Mouse (Mus musculus): ENCODE measurements around the gene Ift74. TPM values are rescaled to one million over a fixed set of nuclear protein-coding genes. Genes with fewer than 3 reads are reported as not detected.
"Not testable (repeated sequence)": the region's sequence is repeated elsewhere in the genome, so short reads cannot be mapped to it uniquely, and the experiment has no call there.

The Ift74 gene
- 10 to 100 TPM in 1 of 2 experiments, 1 to 10 TPM in 1; 9.7 to 10.6 TPM for total RNA-seq (2021)

DNA sequence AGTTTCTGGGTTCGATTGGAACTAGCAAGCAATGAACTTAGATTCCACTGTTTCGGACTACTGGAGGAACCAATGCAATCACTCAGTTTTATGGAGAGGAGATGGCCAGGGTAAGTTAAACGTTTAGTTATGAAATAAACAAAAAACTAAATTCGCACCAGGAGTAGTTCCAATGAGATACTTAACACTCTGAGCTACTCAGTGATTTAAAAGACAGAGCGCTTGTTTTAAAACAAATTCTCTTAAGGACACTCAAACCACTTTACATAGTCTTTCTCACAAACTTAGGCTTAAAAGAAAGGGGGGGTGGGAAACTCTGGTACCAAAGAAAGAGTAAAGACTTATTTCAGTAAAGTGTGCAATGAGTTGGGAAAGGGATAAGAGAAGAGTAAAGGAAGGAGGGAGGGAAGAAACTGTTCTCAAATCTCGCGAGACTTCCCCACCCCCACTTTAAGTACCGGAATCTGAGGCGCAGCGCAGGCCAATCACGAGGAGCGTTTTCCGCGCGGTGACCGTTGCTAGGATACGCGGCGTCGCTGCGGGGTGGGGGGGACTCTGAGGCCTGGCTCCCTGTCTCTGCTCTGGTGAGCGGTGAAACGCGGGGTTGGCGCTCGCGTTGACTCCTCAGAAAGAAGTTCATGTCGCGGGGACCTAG is at the start of gene Ift74:
Gene Ift74 (plus strand): TSS at position 520 of the 655 bp plus-strand sequence.
- peak; percentile 95 for DNase-seq

DNA sequence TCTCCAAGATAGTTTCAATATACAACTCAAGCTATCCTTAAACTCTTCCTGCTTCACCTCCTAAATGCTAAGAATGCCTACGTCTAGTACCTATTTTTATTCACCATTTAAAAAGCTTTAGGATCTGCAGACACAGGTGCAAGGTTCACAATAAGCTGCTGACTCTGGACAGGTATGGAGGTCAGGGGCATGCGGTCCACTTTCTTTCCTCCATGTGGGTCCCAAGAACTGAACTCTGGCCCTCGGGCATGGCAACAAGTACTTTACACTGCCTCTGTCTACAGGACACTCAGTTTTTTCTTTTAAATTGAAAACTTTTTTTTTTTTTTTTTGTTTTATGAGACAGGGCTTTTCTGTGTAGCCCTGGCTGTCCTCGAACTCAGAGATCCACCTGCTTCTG is 41.6 kb upstream of the Ift74 start:
- no peak for DNase-seq

DNA sequence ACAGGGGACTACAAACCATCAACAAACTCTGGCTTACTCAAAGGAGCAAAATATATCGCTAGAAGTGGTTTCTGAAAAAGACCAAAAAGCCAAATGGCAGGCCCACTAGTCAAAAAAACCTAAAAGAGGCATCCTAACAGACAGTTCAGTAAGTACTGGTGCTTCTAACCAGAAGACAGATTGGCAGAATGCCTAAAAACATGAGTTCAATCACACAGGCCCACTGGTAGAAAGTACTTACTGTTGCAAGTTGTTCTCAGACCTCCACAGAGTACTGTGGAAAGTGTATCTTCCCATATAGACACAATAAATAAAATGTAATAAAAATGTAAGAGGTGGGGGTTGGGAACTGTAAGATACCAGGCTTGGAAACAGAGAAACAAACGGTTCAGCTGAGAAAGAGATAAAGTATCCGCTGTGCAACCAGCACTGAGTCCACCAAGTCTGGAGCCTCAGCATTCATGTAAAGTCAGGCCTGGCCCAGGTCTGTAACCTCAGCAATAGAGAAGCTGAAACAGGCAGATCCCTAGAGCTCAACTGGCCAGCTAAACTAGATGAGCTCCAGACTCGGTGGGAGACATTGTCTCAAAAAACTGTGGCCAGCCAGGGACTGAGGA is 22.4 kb upstream of the Ift74 start:
- DNase-seq, result no peak

DNA sequence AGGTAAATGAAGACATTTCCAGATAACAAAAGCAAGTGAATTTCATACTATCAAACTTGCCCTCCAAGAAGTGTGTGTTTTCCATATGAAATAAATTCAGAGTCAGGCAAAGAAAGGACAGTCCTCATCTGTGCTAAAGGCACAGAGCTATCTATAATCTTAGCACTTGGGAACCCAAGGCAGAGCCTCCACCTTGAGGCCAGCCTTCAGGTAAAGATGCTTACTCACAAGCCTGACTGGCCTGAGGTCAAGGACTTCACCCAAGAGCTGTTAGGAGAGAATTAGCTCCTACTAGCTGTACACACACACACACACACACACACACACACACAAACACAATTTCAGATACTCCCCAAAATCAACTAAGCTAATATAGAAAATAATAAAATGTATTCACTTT is 21.6 kb upstream of the Ift74 start:
- DNase-seq, result no peak

DNA sequence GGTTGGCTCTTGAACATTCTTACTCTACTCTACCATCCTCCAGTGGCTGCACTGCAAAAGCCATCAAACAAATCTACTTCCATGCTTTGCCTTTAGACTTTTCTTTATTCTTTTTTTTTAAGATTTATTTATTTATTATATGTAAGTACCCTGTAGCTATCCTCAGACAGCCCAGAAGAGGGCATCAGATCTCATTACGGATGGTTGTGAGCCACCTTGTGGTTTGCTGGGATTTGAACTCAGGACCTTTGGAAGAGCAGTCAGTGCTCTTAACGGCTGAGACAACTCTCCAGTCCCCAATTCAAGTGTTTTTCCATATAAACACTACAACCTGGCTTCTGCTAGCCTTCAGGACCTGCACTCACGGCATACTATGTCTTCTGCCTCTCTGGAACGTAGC is 12.9 kb upstream of the Ift74 start:
- DNase-seq, result no peak

DNA sequence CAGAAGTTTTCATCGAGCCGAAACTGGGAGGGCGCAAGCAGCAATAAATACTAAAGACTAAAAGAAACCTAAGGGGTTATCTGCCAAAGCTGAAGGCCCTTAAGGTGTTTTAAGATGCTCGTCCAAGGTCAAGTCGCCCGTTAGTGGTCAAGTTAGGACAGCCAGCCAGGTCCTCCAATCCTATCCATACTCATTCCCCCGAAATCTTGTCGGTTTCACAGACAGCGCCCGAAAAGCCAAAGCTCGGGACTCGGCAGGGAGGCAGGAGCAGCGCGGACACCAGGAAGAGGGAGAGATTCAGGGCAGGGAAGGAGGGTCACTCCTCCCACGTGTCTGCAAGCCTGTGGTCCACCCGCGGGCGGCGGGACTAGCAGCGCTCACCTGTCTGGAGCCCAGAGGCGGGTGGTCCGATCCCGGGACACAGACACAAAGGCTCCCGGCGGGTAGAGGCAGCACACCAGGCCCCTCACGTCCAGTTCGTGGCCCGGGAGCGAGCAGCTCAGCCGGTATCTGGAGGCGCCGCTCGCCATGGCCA is 11.7 kb upstream of the Ift74 start:
- no peak for DNase-seq

DNA sequence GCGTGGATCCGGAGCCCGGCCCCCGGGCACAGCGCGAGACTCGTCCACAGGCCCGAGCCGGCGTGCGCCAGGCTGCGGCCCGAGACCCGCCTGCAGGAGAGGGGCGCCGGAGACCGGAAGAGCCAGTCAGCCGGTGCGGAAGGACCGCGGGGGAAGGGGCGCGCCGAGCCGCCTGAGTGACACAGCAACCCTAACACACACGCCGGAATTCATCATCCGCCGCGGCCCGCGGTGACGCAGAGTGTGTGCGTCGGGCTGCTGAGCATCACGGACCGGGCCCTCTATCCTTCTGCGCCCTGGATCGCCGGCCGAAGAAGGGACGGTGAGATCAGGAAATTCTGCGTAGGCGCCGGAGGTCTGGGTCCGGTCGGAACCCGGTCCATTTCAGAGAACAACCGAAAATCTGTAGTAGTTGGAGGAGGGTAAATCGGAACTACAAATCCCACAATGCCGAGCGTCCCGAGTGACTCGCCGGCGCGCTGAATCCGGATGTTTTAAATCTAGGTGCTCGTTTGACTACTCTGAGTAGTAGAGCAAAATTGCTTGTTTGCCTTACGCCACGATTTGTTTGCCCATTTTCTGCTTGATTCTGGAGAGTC is 11.2 kb upstream of the Ift74 start, which contains the start of gene Plaa:
Gene Plaa (minus strand): TSS at position 214 of the 599 bp plus-strand sequence.
- DNase-seq, result peak; percentile 90

DNA sequence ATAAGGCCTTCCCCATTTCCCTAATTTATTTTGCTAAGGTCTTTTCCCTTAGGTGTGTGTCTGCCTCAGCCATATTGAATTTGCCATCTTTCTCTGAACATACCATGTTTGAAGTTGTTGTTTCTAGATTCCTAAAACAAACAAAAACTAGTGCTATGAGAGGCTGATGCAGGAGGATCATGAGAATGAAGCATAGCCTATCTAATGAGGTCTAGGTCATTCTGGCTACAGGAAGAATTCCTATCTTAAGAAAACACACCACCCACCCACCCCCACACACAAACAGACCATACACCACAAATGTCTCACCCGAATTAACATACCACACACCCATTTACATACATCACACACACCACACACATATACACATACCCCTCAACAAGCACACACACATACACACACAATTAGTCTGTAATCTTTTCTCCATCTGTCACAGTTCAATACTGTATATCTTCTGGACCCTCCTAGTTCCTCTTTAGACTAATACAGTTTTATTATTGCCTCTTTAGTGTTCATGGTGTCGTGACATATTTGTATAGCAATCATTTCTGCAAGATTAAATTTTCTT is 9.8 kb upstream of the Ift74 start:
- DNase-seq, result no peak

DNA sequence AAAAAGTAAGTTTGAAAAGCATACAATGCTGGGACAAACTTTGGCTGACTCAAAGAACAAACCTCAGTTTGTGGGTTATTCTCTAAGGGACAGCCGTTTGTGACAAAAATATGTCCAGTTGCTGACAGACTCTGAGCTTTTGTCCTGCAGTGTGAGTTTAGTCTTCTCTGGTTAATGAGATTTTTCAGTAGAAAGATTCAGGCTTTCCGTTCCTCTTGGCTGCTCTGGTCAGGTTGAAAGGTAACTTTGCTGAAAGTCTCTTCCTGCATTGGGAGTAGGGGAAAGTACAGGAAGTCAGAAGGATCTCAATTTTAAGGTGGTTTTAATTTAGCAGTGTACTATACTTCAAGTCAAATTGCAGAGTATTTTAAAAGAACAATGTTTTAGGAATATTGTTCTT is 8.7 kb upstream of the Ift74 start:
- no peak for DNase-seq

DNA sequence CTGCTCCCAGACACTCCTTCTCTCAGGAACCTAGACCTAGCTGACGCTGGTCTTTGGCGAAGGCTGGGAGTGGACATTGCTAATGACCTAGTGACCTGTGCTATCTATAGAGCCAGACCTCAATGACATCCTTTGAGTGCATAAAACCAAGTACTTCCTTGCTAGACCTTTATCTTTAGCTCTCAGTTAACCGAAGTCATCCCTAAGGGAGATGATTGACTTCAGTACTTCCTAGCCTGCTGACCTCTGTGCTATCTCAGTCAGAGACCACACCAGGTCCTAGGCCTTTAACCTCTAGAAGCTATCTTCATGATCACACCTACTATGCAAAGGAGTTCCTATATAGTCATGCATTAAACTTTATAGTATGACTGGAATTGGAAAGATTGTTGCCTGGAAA is 4.0 kb upstream of the Ift74 start:
- DNase-seq, result no peak

DNA sequence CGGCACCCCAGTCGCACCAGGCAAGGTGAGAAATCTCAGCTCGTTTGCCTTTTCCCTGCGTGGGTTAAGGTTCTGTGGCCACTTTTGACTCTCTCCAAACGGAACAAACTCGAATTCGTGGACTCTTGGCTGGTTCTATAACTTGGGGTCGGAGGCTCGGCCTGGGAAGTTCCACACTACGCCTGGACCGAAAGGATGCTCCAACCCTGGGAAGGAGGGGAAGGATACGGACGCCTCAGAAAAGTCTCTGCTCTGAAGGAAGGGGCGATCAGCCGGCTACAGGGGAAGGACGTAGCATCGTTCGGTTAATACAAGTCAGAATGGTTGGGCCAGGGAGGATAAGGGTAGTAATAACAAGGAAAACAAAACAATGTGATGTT is 326 bp downstream of the Ift74 start:
- DNase-seq, result no peak

DNA sequence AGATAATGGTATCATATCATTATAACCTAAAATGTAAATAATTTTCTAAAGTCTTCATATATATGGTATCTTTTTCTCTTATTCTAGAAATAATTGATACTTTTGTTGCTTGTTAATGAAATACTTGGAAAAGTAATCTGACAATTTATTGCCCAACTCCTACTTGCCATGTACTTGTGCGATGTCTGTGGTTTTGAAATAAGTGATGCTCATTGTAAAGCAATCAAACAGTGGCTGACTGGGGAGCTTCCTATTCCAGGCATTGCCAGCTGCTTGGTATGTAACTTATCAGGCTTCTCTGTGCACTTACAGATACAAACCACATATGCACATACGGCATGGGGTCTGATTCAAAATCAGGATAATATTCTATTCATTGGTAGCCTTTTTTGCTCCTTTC is 5.8 kb downstream of the Ift74 start:
- no peak for DNase-seq

DNA sequence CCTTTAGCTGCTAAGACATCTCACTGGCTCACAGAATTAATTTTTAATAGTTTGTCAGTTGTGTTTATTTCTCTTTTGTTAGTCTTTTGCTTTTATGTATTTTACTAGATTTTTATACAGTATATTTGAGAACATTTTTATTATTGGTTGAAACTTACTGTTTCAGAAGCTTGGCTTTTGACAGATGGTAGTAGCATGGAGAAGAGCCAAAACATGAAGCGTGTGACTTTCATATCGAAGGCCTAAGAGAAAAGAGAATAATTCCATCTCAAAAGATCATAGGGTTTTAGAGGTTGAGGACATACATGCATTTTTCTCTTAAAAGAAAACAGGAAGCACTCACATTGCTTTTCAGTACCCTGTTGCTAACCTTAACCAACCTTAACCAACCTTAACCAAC is 28.9 kb downstream of the Ift74 start:
- DNase-seq, result no peak

DNA sequence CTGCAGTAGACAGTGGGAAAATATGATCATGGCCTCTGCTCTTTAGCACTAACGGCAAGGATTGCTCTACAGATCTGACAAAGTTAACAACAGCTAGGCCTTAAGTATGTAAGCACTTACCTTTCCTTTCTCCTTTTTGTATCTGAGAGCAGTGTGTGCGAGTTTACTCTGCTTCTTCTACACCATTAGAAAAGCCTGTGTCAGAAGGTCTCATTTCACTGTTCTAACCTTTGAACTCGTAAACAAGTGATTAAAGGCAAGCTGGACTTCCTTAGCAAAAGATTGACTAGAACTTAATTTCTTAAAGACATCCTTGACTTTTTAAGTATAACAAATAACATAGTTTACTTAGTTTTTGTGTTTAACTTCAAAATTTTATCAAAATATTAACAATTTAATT is 35.6 kb downstream of the Ift74 start, which contains the start of gene Lrrc19:
Gene Lrrc19 (minus strand): TSS at position 225 of the 400 bp plus-strand sequence.
- DNase-seq, result no peak

DNA sequence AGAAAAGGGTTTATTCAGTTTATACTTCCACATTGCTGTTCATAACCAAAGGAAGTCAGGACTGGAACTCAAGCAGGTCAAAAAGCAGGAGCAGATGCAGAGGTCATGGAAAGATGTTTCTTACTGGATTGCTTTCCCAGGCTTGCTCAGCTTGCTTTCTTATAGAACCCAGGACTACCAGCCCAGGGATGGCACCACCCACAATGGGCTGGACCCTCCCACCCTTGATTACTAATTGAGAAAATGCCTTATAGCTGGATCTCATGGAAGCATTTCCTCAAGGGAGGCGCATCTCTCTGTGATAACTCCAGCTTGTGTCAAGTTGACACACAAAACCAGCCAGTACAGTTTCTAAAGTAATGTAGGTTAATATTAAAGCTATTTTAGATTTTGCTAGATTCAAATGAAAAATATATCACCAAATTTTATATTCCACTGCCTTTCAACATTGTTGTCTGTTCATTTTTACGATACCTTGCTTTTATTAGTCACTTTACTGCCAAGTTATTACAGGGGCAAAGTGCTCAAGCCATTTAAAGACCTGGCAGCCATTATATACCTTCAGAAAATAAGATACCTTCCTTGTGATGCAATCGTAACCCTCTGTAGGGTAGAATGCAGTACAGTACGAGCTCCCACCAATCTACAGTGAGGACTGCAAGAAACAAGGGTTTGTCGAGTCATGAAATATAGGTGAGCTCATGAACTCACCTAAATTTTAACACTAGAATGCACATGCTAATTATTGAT is 36.3 kb downstream of the Ift74 start:
- DNase-seq, result not testable (repeated sequence)

DNA sequence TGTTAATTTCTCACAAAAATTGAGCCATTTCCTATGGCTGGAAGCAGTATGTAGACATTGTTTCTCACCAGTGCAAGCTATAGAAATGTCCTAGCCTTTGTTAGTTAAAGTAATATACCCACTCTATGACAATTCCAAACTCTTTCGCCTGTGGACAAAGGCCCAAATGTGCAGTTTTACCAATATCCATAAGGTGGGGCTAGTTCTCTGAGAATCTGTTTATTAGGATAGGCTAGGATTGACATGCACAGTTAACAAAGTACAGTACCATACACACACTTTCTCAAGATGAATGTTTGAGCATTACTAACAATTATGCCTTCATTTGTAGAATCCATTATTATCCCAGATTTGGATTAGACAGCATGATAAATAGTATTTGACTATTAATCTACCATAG is 55.4 kb downstream of the Ift74 start:
- DNase-seq, result peak; percentile 46

DNA sequence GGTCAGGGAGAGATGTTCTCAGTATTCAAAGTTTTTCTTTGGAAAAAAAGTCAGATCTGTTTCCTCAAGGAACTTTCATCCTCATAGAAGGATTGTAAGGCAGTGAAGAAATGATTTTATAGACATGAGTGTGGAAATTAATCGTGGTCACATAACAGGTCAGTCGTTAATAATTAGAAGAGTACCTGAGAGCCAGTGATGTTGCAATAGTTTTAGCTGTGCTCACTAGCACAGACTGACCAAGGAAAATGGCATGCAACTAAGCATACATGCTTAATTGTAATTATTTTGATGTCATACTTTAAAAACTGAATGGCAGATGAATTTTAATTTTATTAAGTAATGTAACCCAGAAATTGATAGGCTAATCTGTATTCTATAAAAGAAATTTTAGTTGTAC is 66.4 kb downstream of the Ift74 start:
- no peak for DNase-seq

DNA sequence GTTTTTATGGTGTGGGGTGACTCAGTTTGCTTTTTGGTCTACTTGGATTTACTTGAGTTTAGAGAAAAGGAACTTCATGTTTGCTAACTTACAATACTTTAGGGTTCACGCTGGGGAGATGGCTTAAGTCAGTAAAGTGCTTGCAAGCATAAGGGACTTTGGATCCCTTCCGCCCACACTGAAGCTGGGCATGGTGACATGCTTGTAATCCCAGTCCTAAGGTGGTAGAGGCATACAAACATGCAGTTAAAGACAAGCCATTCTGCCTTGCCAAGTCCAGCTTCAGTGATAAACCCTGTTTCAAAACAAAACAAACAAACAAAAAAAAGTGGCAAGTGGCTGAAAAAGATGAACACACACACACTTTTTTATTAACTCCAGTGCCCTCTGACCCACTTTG is 66.9 kb downstream of the Ift74 start:
- no peak for DNase-seq

DNA sequence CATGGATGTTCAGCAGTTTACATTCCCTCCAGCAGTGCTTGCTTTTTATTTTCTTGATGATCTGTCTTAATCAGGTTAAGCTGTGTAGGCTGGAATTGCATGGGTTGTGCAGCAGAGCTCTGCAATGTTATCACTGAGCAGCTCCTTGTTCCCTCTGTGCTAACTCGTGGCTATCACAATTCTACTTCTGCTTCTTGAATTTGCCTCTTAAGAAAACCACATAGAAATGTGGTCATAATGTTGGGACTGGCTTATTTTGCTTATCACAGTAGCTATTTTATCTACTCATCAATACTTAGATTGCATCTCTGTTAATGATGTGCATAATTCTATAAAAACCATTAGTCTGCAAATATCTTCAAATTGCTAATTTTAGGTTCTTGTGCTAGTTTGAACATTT is 67.7 kb downstream of the Ift74 start:
- DNase-seq, result no peak

DNA sequence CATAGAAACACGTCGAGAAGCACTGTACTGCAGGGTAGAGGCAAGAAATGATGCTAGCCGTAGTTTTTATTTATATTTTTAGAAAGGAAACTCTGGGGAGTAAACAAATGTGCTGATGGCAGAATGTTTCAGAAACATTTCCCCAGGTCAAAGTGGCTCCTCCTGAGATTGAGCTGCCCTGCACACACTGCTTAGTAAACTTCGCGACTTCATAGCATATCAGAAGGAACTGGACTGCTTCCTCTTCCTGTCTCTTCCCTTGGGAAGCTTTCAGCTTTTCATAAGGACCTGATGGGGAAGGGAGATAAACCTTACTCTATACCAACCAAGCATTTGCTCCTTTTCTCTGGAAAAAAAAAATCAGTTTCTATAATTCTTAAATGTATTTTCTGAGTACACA is 69.0 kb downstream of the Ift74 start:
- DNase-seq, result peak; percentile 5

DNA sequence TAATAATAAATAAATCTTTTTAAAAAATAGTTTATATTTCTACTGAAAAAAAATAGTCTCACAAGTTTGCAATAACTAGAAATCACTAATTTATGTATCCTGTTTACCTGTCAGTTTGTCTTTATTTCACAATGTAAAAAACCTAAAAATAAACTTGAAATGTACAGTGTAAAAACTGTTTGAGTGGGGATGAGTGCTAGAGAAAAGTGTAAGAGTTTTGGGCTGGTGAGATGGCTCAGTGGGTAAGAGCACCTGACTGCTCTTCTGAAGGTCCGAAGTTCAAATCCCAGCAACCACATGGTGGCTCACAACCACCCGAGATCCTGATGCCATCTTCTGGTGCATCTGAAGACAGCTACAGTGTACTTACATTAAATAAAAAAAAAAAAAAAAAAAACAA is 75.5 kb downstream of the Ift74 start:
- not testable (repeated sequence) for DNase-seq

DNA sequence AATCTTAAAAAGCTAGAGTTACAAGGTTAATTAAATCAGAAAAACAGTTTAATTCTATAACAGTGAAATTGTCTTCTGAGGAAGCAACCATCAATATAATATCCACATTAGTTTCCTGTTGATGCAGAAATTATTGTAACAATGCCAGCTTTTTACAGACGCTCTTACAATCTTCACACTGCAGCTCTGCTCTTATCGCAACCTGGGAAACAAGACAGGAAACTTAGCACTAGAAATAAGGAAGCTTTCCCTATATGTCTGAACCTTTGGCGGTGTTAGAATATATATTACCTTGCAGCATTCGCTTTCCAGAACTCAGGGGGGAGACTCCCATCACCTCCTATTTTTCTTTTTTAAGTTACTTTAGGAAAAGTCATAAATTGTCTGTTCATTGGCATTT is 76.8 kb downstream of the Ift74 start:
- DNase-seq, result no peak

DNA sequence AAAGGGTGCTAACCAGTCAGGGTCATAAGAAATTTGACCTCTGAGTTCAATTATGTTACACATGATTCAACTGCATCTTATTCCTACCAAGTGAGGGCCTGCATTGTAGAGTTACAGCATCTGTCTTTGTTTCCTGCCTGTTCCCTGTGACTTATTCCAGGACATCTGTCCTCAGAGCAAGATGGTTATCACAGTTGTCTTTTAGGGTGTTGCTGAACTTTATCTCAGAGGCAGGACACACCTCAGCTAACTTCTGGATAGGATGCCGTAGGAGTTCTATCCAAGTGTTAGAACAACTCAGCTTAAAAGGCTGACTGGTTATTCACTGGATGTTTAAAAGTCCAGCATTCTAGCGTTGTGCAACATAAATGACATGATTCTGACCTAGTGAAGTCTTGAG is 77.9 kb downstream of the Ift74 start:
- no peak for DNase-seq
